Comparison of ENCODE assay signal across 8 mouse cellular contexts in genomic region chr4:133864380-133864981, GRCm38 (mm10). TPM values are rescaled to one million over a fixed set of nuclear protein-coding genes. Genes with fewer than 3 reads are reported as not detected.
DNase-seq lines count a peak whose midpoint lies in the region; ATAC-seq and TF ChIP-seq lines count a peak whose summit lies in the region.
"Had no signal": no experiment of that assay in that cellular context is flagged by ENCODE, and none has a peak within 500 bp of the region (broad histone marks: within the 10 kb centered on the region; RNA-seq: fewer than 3 reads in every experiment).

No protein-coding gene starts in this region.

- no peaks in the 10 kb centered on the region for H3K27me3 ChIP-seq in lung, postnatal 0 days (replicated peaks; ENCODE audit: insufficient read depth, low read length)
- no peaks in the 10 kb centered on the region for H3K27me3 ChIP-seq in embryonic facial prominence, embryonic 10.5 days (replicated peaks; ENCODE audit: low read depth, poor library complexity, severe bottlenecking)

- no peak overlapping the region for H3K4me2 ChIP-seq in lung, postnatal 0 days (replicated peaks; ENCODE audit: low read depth, low read length)

- WGBS in lung, postnatal 0 days = 69% methylated on average over 13 of the region's 13 CpGs
- WGBS in embryonic facial prominence, embryonic 10.5 days = 54% methylated on average over 13 of the region's 13 CpGs

- no peak overlapping the region for H3K27ac ChIP-seq in lung, postnatal 0 days (ENCODE audit: low read length)
- H3K27ac ChIP-seq in embryonic facial prominence, embryonic 10.5 days (replicated peaks) = peak overlapping the region; percentile 81
- H3K27ac ChIP-seq: liver, embryonic 14.5 days had no signal

- DNase-seq in lung, postnatal 0 days (ENCODE audit: low spot score) = no peak
- no peak for DNase-seq in lung, postnatal 36 days
- no peak for DNase-seq in embryonic facial prominence, embryonic 10.5 days (ENCODE audit: low spot score)
- DNase-seq in kidney, adult 18-20 months = peak; percentile 42
- peak; percentile 35 for DNase-seq in retina, embryonic 14.5 days (ENCODE audit: low spot score)
- no peak for DNase-seq in spleen, postnatal 4 days (ENCODE audit: low spot score in 2 of 2)
- DNase-seq in lung, postnatal 14 days = no peak

- H3K9me3 ChIP-seq in lung, postnatal 0 days (ENCODE audit: low read length) = no peaks in the 10 kb centered on the region
- H3K9me3 ChIP-seq in embryonic facial prominence, embryonic 10.5 days = no peaks in the 10 kb centered on the region

- no peak overlapping the region for H3K9ac ChIP-seq in lung, postnatal 0 days (replicated peaks; ENCODE audit: low read depth)
- H3K9ac ChIP-seq: liver, embryonic 14.5 days had no signal

- H3K4me3 ChIP-seq in lung, postnatal 0 days (ENCODE audit: low read depth, low read length) = no peak overlapping the region
- H3K4me3 ChIP-seq in embryonic facial prominence, embryonic 10.5 days = no peak overlapping the region

- no peak for TF ChIP-seq EP300 in lung, postnatal 0 days (IDR thresholded peaks at IDR 0.05)

- peaks cover 17% of the 10 kb centered on the region for H3K36me3 ChIP-seq in lung, postnatal 0 days (ENCODE audit: insufficient read depth, low read length)
- peaks cover 84% of the 10 kb centered on the region for H3K36me3 ChIP-seq in embryonic facial prominence, embryonic 10.5 days (replicated peaks)

- TF ChIP-seq CTCF in lung, postnatal 0 days (IDR thresholded peaks at IDR 0.05) = no peak

- peak; percentile 37; the same call in 1 of the 2 replicates for ATAC-seq in lung, postnatal 0 days

- H3K4me1 ChIP-seq in lung, postnatal 0 days (ENCODE audit: insufficient read depth, low read depth, low read length) = no peaks in the 10 kb centered on the region
- peaks cover 24% of the 10 kb centered on the region for H3K4me1 ChIP-seq in embryonic facial prominence, embryonic 10.5 days

RNA-seq across cellular contexts. Expression of gene Rps6ka1, which starts 23.1 kb away (rescaled TPM):
- 36.2 and 38.0 TPM in 2 replicates for polyA plus RNA-seq in lung, postnatal 0 days (2015; fragmentation: Nextera tagmentation; extraction: Ambion mirVana)
- 46.6 and 47.6 TPM in 2 replicates for polyA plus RNA-seq in embryonic facial prominence, embryonic 10.5 days (2016; fragmentation: Nextera tagmentation; extraction: Ambion mirVana)

Comparison
In these comparisons a context has a peak if more than half of its experiments do, and no peak if none do; other contexts are left out.
1. DNase-seq: peak in kidney, adult 18-20 months (single experiment) and retina, embryonic 14.5 days (single experiment); none in lung, postnatal 0 days (single experiment), lung, postnatal 36 days (single experiment), embryonic facial prominence, embryonic 10.5 days (single experiment), spleen, postnatal 4 days (0 of 2) and lung, postnatal 14 days (single experiment).